Mouse (Mus musculus): ENCODE results near the gene Zfp563. TPM values are rescaled to one million over a fixed set of nuclear protein-coding genes. Genes with fewer than 3 reads are reported as not detected.

The Zfp563 gene
- polyA plus RNA-seq, 1 experiment, result 0.48 TPM

DNA sequence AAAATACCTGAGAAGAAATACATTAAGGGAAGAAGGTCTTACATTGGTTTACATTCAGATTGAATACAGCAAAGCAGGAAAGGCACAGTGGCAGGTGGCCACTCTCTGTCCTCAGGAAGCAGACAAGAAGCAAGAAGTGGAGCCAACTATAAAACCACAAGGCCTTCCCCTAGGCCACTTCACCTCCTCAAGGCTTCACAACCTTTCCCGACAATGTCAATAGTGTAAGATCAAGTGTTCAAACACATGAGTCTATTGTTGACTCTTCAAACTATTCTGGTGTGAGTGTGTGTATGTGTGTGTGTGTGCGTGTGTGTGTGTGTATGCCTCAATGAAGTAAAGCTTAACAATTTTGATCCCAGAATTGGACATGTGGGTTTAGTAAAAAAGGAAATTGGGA lies 8.3 kb downstream of the Zfp563 start:
- Histone ChIP-seq H3K27me3 (ENCODE audit: control insufficient read depth, insufficient read depth, low read length) (no peaks in the 10 kb centered on the region), H3K4me1 (ENCODE audit: control insufficient read depth, insufficient read depth, insufficient read length) (0 out of 2 replicates have a peak, but pooled peaks cover 2% of the 10 kb centered on the region), H3K4me3 (ENCODE audit: extremely low read depth, insufficient read depth, insufficient read length) (no peak overlapping the region), H3K36me3 (ENCODE audit: control insufficient read depth, insufficient read depth, low read length) (no peaks in the 10 kb centered on the region), H3K27ac (ENCODE audit: insufficient read depth, low read length) (no peak overlapping the region)
- no peak for DNase-seq (ENCODE audit: low read depth in 1 of 2, low spot score in 2 of 2)
- 72% methylated on average over 2 of the region's 2 CpGs for WGBS
- TF ChIP-seq CTCF (IDR thresholded peaks at IDR 0.05; ENCODE audit: extremely low read depth, insufficient read depth, insufficient read length, insufficient replicate concordance) (no peak), POLR2A (IDR thresholded peaks at IDR 0.05; ENCODE audit: low read depth, low read length) (no peak)

GRCm38 (mm10) chr17:33124546-33124945 lies 35.4 kb downstream of the Zfp563 start:
- DNase-seq (ENCODE audit: low read depth in 1 of 2, low spot score in 2 of 2), result no peak
- H3K4me3 ChIP-seq (ENCODE audit: extremely low read depth, insufficient read depth, insufficient read length), result no peak overlapping the region
- H3K36me3 ChIP-seq (ENCODE audit: control insufficient read depth, insufficient read depth, low read length), result no peaks in the 10 kb centered on the region
- no peaks in the 10 kb centered on the region for H3K4me1 ChIP-seq (ENCODE audit: control insufficient read depth, insufficient read depth, insufficient read length)
- TF ChIP-seq POLR2A (IDR thresholded peaks at IDR 0.05; ENCODE audit: low read depth, low read length), result no peak
- TF ChIP-seq CTCF (IDR thresholded peaks at IDR 0.05; ENCODE audit: extremely low read depth, insufficient read depth, insufficient read length, insufficient replicate concordance), result no peak
- no peak overlapping the region for H3K27ac ChIP-seq (ENCODE audit: insufficient read depth, low read length)
- H3K27me3 ChIP-seq (ENCODE audit: control insufficient read depth, insufficient read depth, low read length), result no peaks in the 10 kb centered on the region

DNA sequence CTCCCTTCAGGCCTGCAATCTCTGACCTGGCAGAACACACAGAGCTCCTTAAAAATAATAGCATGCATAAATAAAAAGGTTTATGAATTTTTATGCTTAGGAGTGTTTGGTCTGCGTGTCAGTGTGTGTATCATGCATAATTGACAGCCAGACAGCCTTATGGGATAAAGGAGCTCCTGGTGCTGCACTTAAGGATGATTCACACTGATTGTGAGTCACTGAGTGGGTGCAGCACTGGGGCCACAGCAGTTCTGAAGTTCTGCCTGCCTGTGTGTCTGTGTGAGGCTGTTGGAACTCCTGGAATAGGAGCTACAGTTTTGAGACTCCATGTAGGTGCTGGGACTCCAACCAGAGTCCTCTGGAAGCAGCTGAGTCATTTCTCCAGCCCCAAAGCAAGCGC lies 37.1 kb downstream of the Zfp563 start:
- DNase-seq (ENCODE audit: low read depth in 1 of 2, low spot score in 2 of 2), result no peak
- Histone ChIP-seq H3K27ac (ENCODE audit: insufficient read depth, low read length) (no peak overlapping the region), H3K4me1 (ENCODE audit: control insufficient read depth, insufficient read depth, insufficient read length) (no peaks in the 10 kb centered on the region), H3K4me3 (ENCODE audit: extremely low read depth, insufficient read depth, insufficient read length) (no peak overlapping the region), H3K36me3 (ENCODE audit: control insufficient read depth, insufficient read depth, low read length) (no peaks in the 10 kb centered on the region), H3K27me3 (ENCODE audit: control insufficient read depth, insufficient read depth, low read length) (no peaks in the 10 kb centered on the region)
- TF ChIP-seq CTCF (IDR thresholded peaks at IDR 0.05; ENCODE audit: extremely low read depth, insufficient read depth, insufficient read length, insufficient replicate concordance) (no peak), POLR2A (IDR thresholded peaks at IDR 0.05; ENCODE audit: low read depth, low read length) (no peak)
- 63% methylated on average over 2 of the region's 2 CpGs for WGBS

GRCm38 (mm10) chr17:33139261-33139820 lies 50.2 kb downstream of the Zfp563 start, which contains the start of gene Morc2b:
TSS of gene Morc2b (minus strand) at chr17:33139683.
- Histone ChIP-seq H3K27me3 (ENCODE audit: control insufficient read depth, insufficient read depth, low read length) (no peaks in the 10 kb centered on the region), H3K36me3 (ENCODE audit: control insufficient read depth, insufficient read depth, low read length) (no peaks in the 10 kb centered on the region), H3K27ac (ENCODE audit: insufficient read depth, low read length) (no peak within 1 kb of the TSS), H3K4me1 (ENCODE audit: control insufficient read depth, insufficient read depth, insufficient read length) (no peaks in the 10 kb centered on the region), H3K4me3 (ENCODE audit: extremely low read depth, insufficient read depth, insufficient read length) (no peak within 1 kb of the TSS)
- no peak for DNase-seq (ENCODE audit: low read depth in 1 of 2, low spot score in 2 of 2)
- WGBS, result 73% methylated on average over 18 of the region's 18 CpGs
- TF ChIP-seq POLR2A (IDR thresholded peaks at IDR 0.05; ENCODE audit: low read depth, low read length), result no peak
- TF ChIP-seq CTCF (IDR thresholded peaks at IDR 0.05; ENCODE audit: extremely low read depth, insufficient read depth, insufficient read length, insufficient replicate concordance), result no peak

Other genes with a start within 250 kb of the Zfp563 start
- gene Zfp870, start 197.7 kb upstream of the Zfp563 start, polyA plus RNA-seq (2012; rRNA removed), result 0.53 and 0.62 TPM in 2 replicates
- gene Cyp4f14, start 172.0 kb upstream of the Zfp563 start, polyA plus RNA-seq (2012; rRNA removed), result 0.26 and 0.32 TPM in 2 replicates
- gene Cyp4f13, start 141.9 kb upstream of the Zfp563 start, polyA plus RNA-seq (2012; rRNA removed), result 35.7 and 42.7 TPM in 2 replicates
- 0.54 and 0.81 TPM in 2 replicates for gene Zfp472, start 123.5 kb upstream of the Zfp563 start, polyA plus RNA-seq (2012; rRNA removed)
- gene Zfp952, start 96.2 kb upstream of the Zfp563 start, polyA plus RNA-seq (2012; rRNA removed), result 2.9 TPM in 2 replicates
- gene Zfp763, start 55.9 kb upstream of the Zfp563 start, polyA plus RNA-seq (2012; rRNA removed), result 0.26 and 0.34 TPM in 2 replicates
- not detected in 2 replicates for gene 4921501E09Rik, start 21.3 kb upstream of the Zfp563 start, polyA plus RNA-seq (2012; rRNA removed)
- not detected in 2 replicates for gene Morc2b, start 50.4 kb downstream of the Zfp563 start, polyA plus RNA-seq (2012; rRNA removed)
- not detected in 2 replicates for gene Olfr55, start 79.1 kb downstream of the Zfp563 start, polyA plus RNA-seq (2012; rRNA removed)
- gene Olfr239, start 102.0 kb downstream of the Zfp563 start, polyA plus RNA-seq (2012; rRNA removed), result not detected in 2 replicates
- gene Olfr1564, start 132.4 kb downstream of the Zfp563 start, polyA plus RNA-seq (2012; rRNA removed), result not detected in 2 replicates
- gene Zfp955a, start 165.8 kb downstream of the Zfp563 start, polyA plus RNA-seq (2012; rRNA removed), result 0.38 and 0.44 TPM in 2 replicates
- not detected in 2 replicates for gene Olfr63, start 175.4 kb downstream of the Zfp563 start, polyA plus RNA-seq (2012; rRNA removed)
- 0.86 and 0.92 TPM in 2 replicates for gene Zfp955b, start 200.2 kb downstream of the Zfp563 start, polyA plus RNA-seq (2012; rRNA removed)

All from spleen, adult 2 months (tissue).